Mouse (Mus musculus) gastrocnemius, adult 18-20 months (tissue): ENCODE data around the gene Sostdc1. TPM values are rescaled to one million over a fixed set of nuclear protein-coding genes. Genes with fewer than 3 reads are reported as not detected.

Experiments
- DNase-seq: peaks from one replicate; pipeline ENCODE4 v3.0.0; 2021; ENCODE audit warnings: low spot score
- long read RNA-seq, 2 experiments: library from polyadenylated mRNA; stranded (forward); transcript quantifications; one replicate each; pipeline ENCODE4 v2.0.0; 2021
- total RNA-seq, 2 experiments: library from RNA; stranded (reverse); gene quantifications; 2 replicates each; pipeline ENCODE4 v1.2.3; 2021

The Sostdc1 gene
- under 1 TPM; 0.12 to 0.16 TPM for total RNA-seq
- long read RNA-seq, experiment 1 = 0 reads
- long read RNA-seq, experiment 2 = 0 reads

- DNase-seq = no peak
Observed at GRCm38 (mm10) chr12:36313916-36314315, at the start of gene Sostdc1. TSS of gene Sostdc1 (plus strand) at chr12:36314139.

GRCm38 (mm10) chr12:36267670-36268246 is 46.2 kb upstream of the Sostdc1 start:
- DNase-seq = no peak

DNA sequence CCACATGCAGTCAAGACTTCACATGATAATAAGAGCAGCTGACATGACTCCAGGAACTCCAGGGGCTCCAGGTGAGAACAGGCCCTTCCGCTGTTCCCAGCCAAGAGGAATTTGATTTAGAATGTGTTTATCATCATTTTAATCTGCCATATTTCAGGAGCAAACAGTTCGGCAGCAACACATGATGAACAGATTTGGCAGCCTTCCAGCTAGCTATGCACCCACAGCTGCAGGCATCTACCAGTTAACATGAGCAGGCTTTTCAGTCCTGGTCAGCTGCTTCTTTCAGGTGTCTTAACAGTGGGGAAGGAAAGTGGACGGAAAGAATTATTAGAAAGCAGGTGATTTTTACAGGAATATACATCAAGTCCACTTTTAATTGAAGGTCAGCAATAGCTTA is 39.1 kb upstream of the Sostdc1 start:
- DNase-seq = no peak

DNA sequence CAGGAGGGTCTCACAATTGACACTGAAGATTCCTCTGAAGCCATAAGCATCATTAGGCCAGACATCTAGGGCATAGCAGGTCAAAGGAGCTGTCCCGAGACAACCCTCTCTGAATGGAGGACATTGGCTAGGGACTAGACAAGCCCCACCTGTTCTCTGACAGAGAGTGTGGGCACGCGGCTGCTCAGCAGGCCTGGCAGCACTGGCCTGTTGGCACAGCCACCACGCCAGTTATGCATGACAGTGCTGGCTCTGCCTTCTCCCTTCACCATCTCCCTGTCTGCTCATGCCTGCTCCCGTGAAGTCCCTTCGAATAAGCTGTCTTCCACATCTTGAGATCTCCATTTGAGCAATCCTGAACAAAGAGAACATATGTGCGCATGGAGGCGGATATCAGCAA is 24.3 kb upstream of the Sostdc1 start:
- DNase-seq = peak; percentile 4

DNA sequence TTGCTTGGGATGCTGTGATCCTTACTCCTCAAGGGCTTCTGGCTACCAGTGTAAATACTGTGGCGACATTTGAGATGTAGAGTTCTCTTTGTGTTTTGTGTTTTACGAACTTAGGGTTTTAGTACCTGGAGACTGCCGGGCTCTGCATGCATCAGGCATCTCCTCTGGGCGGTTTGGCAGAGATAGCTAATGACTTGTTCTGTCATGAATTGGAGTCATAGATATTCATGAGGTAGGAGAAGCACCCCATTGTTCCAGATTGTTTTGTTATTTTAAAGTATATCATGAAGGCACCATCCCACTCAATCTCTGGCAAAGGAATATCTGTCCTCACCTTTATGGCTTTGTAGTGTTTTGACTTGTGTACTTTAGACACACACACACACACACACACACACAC is 23.5 kb upstream of the Sostdc1 start:
- DNase-seq = no peak

- no peak for DNase-seq
Observed at GRCm38 (mm10) chr12:36291346-36291745, 22.6 kb upstream of the Sostdc1 start.

GRCm38 (mm10) chr12:36302326-36302725 is 11.6 kb upstream of the Sostdc1 start:
- DNase-seq = no peak

GRCm38 (mm10) chr12:36302905-36303642 is 10.9 kb upstream of the Sostdc1 start:
- DNase-seq = no peak

DNA sequence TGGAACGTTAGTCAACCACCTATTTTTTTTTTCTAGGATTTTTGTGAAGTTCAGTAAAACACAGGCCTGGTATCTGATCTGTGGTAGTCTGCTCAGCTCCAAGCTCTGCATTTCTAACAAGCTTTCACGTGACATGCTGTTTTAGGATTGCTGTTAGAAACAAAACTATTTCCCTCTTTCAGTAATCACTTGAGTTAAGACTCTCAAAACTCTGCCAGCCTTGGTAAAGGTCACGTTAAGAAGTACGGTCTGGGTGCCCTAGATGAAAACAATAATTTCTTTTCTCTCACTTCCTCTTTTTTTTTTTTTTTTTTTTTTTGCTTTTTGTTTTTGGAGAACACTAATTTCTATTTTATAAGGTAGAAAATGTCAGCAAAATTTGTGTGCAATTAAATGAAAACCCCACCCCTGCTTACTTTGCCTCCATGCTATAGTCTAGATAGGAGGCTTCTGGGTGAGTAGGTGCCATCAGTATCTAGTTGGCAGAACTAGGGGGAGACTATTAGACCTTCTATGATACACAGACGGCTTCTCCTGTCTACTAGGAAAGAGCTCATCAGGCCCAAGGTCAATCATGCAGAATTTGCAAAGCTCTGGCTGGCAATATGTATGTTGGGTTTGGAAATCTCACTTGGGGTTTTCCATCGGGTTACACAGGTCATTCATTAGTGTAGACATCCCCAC is 5.1 kb upstream of the Sostdc1 start:
- DNase-seq = no peak

DNA sequence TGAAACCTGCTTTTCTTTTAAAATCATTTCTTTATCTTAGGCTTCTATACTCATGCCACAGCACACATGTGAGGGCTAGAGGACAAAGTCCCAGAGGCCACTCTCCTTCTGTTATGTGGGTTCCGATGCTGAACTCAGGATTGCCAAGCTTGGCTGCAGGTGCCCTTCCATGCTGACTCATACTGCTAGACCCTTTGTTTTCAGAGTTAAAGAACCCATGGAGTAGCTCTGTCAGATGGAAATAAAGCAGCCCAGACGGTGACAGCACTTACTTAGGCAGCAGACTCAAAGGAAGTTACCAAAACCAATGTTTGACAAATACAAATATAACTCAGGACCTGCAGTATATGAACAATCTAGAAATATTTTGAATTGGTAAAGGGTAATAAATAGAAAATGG is 924 bp upstream of the Sostdc1 start:
- no peak for DNase-seq

- no peak for DNase-seq
Observed at GRCm38 (mm10) chr12:36314446-36314845, 507 bp downstream of the Sostdc1 start.

DNA sequence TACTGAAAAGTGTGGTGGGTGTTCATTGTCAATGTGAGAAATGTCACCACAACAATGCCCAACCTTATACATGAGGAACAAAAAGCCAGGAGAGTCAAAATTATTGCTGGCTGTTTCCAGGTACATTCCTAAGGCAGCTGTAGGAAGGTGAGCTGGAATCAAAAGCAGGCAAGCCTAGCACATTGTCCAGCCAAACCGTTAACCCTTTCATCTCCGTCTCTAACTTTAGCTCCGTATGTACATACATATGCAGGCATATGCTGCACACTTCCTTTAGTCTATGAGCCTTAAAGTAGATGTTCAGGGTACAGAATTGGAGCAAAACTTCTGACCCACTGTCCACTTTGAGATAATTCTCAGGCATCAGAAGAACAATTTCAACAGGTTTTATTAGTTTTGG is 1.6 kb downstream of the Sostdc1 start:
- DNase-seq = no peak

DNA sequence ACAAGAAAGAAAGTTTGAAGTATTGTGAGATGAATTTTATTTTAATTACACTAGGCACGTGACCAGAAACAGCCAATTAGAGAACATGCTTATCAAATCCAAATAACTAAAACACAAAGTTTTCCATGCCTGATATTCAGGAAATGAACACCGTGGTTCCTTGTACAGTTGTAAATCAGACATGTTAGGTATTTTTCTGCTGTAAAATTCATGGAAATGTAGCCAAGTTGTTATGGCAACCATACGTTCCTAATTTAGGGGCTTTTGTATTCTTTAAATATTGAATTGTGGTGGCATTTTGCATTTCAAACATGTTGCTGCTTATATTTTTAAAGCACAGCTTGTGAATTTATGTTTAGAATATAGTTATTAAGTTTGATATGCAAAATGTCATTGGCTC is 2.1 kb downstream of the Sostdc1 start:
- no peak for DNase-seq

- peak; percentile 2 for DNase-seq
Observed at GRCm38 (mm10) chr12:36317036-36317819, 3.3 kb downstream of the Sostdc1 start.

GRCm38 (mm10) chr12:36317820-36318135 is 3.8 kb downstream of the Sostdc1 start:
- no peak for DNase-seq

DNA sequence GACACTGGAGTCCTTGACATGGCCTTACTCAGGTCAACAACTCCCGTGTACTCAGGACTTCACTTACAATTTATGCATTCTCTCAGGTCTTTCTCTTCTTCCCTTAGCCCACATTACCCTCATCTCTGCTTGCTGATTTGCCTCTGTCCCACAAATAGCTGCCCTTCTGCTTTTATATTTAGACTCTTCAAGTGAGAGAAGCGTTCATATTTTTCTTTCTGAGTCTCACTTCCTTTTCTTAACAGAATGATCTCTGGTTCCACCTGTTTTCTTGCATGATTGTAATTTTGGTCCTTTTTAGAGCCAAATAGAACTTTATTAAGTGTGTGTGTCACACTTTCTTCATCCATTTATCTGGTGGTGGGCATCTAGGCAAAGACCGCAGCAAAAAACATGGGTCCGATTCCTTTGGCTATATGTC is 12.2 kb downstream of the Sostdc1 start:
- no peak for DNase-seq

DNA sequence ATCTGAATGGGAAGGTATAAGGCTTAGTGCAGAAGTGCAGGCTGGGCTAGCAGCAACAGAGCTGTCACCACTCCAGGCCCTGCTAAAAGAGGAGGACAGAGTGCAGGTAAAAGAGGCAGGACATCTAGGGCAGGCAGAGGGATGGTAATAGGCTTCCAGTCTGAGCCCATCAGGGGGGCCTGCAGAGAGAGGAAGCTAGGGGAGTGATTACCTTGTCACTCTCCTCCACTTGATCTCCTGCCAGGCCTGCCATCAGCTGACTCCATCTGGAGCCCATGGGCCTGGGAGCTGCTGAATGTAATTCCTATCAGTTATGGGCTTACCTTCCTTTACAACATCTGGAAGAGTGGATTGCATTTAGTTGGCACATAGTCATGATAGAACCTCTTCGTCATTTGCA is 18.7 kb downstream of the Sostdc1 start:
- DNase-seq = no peak

- no peak for DNase-seq
Observed at GRCm38 (mm10) chr12:36333837-36334281, 19.9 kb downstream of the Sostdc1 start.

DNA sequence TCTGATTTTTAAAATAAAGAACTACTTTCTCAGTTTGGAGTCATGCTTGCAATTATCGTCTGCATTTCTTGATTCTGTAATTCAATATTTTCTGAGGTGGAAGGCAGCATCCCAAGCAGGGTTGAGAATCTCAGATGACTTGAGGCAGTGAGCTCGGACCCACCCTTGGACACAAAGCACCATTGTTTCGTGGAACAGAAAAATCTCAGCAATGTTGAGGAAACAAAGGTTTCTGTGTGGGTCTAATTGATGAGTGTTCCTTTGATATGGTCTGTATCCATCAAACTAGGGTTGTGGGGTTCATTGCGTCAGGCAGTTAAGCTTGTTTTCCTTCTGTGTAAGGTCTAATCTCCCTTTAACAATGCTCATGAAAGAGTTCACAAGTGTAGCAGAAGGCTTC is 30.2 kb downstream of the Sostdc1 start:
- no peak for DNase-seq

- DNase-seq = no peak
Observed at GRCm38 (mm10) chr12:36360064-36360463, 46.1 kb downstream of the Sostdc1 start.

DNA sequence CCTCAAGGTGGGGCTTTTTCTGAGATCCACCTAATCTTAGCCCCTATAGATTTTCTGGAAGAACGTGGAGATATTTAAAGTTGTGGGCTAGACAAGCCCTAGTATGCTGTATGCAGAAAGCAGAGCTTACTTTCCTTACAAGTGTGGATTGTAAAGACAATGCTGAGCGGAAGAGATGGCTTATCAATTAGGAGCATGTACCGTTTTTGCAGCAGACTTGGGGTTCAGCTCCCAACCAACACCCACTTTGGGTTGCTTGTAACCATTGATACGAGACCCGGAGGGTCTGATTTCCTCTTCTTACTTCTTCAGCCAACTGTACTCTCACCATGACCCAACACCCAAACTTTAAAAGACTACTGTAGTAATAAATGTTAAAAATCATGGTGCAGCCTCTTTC is 46.8 kb downstream of the Sostdc1 start:
- no peak for DNase-seq

- no peak for DNase-seq
Observed at GRCm38 (mm10) chr12:36364013-36364412, 50.1 kb downstream of the Sostdc1 start.
